Mouse (Mus musculus) erythroblast, embryonic 14.5 days (primary cell): ENCODE measurements around the gene Ivns1abp.

Source experiments
- GATA1 ChIP-seq: IDR thresholded peaks from 2 replicates; pipeline ENCODE4 v1.6.1; 2012; ENCODE audit warnings: low read length, inconsistent platforms, mixed read lengths
- TAL1 ChIP-seq: IDR thresholded peaks from 3 replicates; pipeline ENCODE4 v1.6.1; 2012; ENCODE audit warnings: low read length, inconsistent platforms, mixed read lengths

GRCm38 (mm10) chr1:151338234-151338633 is 6.0 kb upstream of the Ivns1abp start:
- no peak for TF ChIP-seq TAL1
- TF ChIP-seq GATA1: no peak
